Mouse (Mus musculus): ENCODE measurements around the gene Tdrd9.

The Tdrd9 gene

GRCm38 (mm10) chr12:111971231-111971686, at the start of gene Tdrd9:
TSS of gene Tdrd9 (plus strand) at chr12:111971559.
- DNase-seq, result no peak

GRCm38 (mm10) chr12:111923117-111923516, 48.2 kb upstream of the Tdrd9 start:
- DNase-seq, result no peak

- DNase-seq, result peak; percentile 61 to 85
Measured at GRCm38 (mm10) chr12:111927338-111927737, 44.0 kb upstream of the Tdrd9 start.

DNA sequence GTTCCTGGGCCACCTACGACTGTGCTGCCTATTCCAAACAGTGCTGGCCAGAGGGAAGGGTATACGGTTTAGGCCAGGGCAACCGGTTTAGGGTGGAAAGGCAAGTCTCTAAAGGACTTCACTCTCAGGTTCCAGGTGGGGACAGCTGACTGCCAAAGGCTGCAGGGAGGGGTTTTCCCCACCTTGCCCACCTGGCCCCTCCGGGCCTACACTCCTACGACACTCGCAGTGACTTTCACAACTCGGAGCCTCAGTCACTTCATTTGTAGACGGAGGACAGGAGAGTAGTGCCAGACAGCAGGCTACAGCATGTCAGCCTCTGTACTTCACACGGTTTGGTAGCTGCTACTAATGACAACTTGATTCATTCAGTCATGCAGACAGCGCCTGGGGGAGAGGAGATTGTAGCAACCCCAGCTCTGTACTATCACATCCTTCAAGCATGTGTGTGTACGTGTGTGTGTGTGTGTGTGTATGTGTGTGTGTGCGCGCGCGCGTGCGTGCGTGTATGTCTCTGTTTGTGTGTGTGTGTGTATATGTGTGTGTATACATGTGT, 42.9 kb upstream of the Tdrd9 start:
- DNase-seq, result peak in 1 of 2 experiments; percentile 21

GRCm38 (mm10) chr12:111931411-111932025, 39.8 kb upstream of the Tdrd9 start:
- DNase-seq, result no peak

DNA sequence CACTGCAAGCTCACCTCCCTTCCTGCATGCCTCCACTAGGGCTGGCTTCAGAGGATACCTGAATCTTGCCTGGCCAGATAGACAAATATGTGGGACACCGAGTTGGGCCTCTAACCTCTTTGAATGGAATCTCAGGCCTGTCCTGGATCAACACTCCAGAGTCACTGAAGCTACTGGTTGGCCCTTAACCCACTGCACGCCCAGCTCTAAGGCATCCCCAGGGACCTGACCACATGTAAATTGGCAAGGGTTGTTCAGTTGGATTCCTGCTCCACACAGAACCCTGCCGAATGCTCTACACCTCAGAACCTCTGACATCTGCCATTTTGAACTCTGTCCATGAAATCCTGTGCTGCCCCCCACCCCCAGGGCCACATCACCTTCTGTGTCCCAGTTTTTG, 38.8 kb upstream of the Tdrd9 start:
- DNase-seq, result no peak

DNA sequence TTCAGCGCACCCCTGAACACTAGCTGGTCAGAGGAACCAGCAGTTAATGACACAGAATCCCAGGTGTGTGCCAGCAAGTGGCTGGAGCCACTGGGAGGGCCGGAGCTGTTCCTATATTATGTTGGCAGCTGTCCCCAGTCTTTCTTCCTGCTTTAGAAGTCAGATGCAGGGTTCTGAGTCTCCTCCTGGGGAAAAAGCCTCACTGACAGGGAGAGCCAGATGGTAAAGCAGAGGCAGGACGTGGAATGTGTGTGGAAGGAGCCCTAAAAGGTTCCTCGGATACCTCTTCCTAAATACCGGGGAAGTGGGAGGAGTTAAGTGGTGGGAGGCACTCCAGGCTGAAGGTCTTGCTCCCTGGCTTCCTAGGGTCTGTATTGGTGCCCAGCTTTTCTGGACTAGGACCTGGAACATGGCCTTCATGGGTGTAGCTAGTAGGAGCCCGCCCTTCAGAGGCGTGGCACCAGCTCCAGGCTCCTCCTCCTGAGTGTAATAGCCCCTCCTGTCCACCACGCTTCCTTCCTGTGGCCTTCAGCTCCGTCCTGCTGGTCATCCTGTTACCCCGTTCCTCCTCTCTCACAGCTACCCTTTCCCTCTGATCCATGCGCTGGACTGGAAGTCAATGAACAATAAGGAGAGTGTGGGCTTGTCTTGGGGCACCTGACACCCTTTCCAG, 38.2 kb upstream of the Tdrd9 start:
- DNase-seq, result peak; percentile 76 to 85

- DNase-seq, result no peak
Measured at GRCm38 (mm10) chr12:111933971-111934370, 37.4 kb upstream of the Tdrd9 start.

GRCm38 (mm10) chr12:111936706-111937550, 34.4 kb upstream of the Tdrd9 start:
- peak; percentile 86 to 92 for DNase-seq

GRCm38 (mm10) chr12:111938623-111939177, 32.7 kb upstream of the Tdrd9 start:
- no peak for DNase-seq

DNA sequence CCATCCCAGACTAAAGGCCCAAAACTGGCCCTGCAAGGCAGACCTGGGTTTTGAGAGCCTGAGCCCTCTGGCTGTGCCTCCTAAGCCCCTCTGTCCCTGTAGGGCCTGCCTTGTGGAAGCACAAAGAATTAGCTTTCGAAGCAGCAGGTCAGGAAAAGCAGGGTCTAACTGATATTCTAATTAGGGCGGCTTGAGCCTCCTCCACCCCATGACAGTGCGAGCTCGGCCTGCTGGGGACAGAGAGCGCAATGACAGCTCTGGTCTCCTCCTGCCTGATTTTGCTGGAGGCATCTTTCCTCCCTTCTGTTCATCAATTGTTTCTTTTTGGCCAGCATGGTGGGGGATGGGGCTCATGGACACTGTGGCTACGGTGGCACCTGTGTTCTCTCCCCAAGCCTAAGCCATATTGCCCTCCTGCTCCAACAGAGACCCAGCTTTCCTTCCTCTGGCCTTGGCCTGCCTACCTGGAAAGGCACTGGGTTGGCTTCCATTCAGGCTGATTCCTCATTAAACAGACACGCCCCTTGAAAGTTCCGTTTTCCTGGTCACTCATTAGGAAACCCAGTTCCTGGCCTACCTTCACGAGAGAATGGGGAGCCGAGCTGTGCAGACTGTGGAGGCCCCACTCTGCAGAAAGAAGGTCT, 27.8 kb upstream of the Tdrd9 start:
- DNase-seq, result no peak

GRCm38 (mm10) chr12:111944065-111944987, 27.0 kb upstream of the Tdrd9 start:
- DNase-seq, result peak in 1 of 2 experiments; percentile 38

DNA sequence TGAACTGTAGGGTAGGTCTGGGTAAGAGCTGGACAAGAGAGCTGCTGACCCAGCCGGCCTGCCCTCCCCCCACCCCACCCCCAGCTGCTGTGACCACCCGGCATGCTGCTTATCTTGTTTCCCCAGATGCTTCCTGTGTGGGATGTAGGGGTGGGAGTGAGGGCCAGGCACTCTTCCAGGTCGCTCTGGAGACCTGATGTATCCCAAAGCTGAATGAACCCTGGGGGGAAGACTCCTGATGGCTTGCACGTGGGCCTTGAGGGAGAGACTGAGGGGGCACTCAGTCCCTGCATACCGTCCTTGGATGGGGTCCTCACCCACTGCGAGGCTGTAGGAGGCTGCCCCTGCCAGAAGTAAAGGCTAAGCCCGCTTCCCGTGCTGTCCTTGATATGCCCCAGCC, 26.2 kb upstream of the Tdrd9 start:
- peak; percentile 74 to 85 for DNase-seq

DNA sequence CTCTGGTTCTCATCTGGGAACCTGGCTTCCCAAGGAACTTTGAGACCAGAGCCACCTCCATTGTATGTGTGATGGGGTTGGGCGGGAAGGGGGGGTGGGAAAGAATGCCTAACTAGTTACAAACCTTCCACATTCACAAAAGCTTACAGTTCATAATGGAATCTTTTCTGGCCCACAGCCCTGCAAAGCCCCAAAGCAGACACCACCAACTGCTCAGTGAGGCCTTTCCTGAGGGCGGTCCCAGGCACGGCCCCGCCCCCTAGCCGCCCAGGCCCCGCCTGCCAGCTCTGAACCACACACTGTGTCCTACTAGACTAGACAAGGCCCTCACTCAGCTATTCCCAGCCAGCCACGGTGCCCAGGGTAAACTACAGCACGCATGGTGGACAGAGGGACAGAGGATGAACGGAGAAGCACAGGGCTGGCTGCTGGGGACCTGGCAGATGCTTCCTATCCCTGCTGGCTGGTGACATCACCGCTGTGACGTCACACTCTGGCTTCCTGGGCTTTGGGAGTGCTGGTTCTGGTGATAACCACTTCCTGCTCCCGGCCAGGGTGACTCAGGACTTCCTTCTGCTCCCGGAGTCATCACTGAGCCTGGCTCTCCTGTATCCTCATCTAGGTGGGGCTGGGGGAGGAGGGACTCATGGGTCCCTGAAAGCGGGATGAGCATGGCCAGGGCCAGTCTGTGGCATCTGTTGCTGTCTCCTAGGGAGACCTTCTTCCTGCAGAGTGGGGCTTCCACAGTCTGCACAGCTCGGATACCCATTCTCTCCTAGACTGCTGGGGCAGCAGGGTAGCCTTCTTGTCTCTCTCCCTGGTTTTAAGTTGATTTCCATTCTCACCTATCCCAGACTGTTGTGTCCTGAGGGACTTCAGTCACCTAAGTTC, 25.3 kb upstream of the Tdrd9 start:
- DNase-seq, result peak; percentile 39 to 57

DNA sequence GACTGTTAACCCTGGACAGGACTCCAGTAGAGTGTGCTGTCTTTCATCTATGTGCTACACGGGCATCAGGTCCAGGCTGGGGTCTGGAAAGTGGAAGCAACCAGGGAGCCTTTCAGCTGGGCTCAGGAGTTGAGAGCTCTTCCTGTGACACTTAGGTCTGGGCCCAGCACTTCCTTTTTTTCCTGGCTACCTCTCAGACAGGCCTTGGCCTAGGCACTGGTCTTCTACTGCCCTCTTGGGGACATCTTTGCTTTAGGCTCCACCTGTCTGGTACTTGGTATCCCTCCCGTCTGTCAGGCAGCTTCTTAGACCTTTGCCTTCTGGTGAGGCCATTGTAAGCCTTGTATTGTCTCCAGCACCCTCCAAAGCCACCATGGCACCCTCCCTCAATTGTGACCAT, 24.6 kb upstream of the Tdrd9 start:
- DNase-seq, result peak; percentile 76 to 81

DNA sequence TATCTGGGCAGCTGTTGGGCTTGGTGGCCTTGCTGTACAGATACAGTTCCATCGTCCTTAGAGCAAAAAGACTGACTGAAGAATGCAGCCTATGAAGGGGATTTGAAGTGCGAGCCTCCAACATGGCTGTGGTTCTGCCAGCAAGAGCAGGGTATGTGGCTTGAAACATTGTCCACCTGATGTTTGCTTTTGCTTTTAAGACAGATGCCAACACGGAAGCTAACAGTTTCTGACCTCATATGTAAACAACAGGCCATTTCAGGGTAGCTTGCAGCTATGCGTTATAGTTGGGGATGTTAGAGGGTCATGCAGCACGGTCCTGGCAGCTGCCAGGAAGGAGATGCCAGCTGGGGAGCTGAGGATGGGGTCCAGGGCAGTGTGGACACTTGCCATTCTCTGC, 20.9 kb upstream of the Tdrd9 start:
- no peak for DNase-seq

- DNase-seq, result peak in 1 of 2 experiments; percentile 56
Measured at GRCm38 (mm10) chr12:111951701-111952100, 19.7 kb upstream of the Tdrd9 start.

GRCm38 (mm10) chr12:111956173-111956572, 15.2 kb upstream of the Tdrd9 start:
- DNase-seq, result no peak

GRCm38 (mm10) chr12:111958101-111958865, 13.1 kb upstream of the Tdrd9 start:
- peak; percentile 62 to 83 for DNase-seq
